Mouse (Mus musculus) MEL (cell line): ENCODE measurements around the gene Tmem139. TPM values are rescaled to one million over a fixed set of nuclear protein-coding genes. Genes with fewer than 3 reads are reported as not detected.

ENCODE experiments used
- DNase-seq: peaks from one replicate; pipeline ENCODE4 v3.0.0; 2011; ENCODE audit warnings: low read depth, low spot score
- H3K27ac ChIP-seq: 2 replicates; pipeline ENCODE4 v1.5.1; 2012; ENCODE audit warnings: low read depth, mild to moderate bottlenecking, control low read depth, low read length, moderate library complexity; ENCODE audit not compliant: control insufficient read depth
- H3K27me3 ChIP-seq, 2 experiments: fragments of 150-350 bp in 1 of 2; sonication (generic) in 1 of 2; 2 replicates each; pipeline ENCODE4 v1.6.1; 2012; ENCODE audit warnings: low read length in 2 of 2, mild to moderate bottlenecking in 2 of 2, improper control_type of control experiment in 1 of 2, moderate library complexity in 1 of 2; ENCODE audit not compliant: insufficient read depth in 2 of 2, control insufficient read depth in 1 of 2
- H3K36me3 ChIP-seq, 2 experiments: 2 replicates each; pipeline ENCODE4 v1.6.1; 2012 to 2014; ENCODE audit warnings: low read length in 2 of 2, improper control_type of control experiment in 1 of 2, inconsistent platforms in 1 of 2, mild to moderate bottlenecking in 1 of 2; ENCODE audit not compliant: insufficient read depth in 2 of 2, control insufficient read depth in 1 of 2
- H3K4me1 ChIP-seq, 2 experiments: fragments of 150-350 bp in 1 of 2; sonication (generic) in 1 of 2; 2 replicates each; pipeline ENCODE4 v1.6.1; 2012; ENCODE audit warnings: low read length in 2 of 2, improper control_type of control experiment in 1 of 2, mild to moderate bottlenecking in 1 of 2; ENCODE audit not compliant: insufficient read depth in 2 of 2, control insufficient read depth in 1 of 2
- H3K4me3 ChIP-seq, 2 experiments: fragments of 150-350 bp in 1 of 2; sonication (generic) in 1 of 2; 2 replicates each; pipeline ENCODE4 v1.5.1; 2012; ENCODE audit warnings: low read depth in 2 of 2, low read length in 2 of 2, mild to moderate bottlenecking in 2 of 2, moderate library complexity in 2 of 2, control low read depth in 1 of 2, improper control_type of control experiment in 1 of 2; ENCODE audit not compliant: control insufficient read depth in 1 of 2, insufficient read depth in 1 of 2
- H3K79me2 ChIP-seq: 2 replicates; pipeline ENCODE4 v1.6.1; 2012; ENCODE audit warnings: mild to moderate bottlenecking, low read length, moderate library complexity; ENCODE audit not compliant: control insufficient read depth, poor library complexity, insufficient read depth
- H3K9ac ChIP-seq: 2 replicates; pipeline ENCODE4 v1.6.1; 2012; ENCODE audit warnings: low read depth, mild to moderate bottlenecking, control low read depth, low read length, moderate library complexity; ENCODE audit not compliant: control insufficient read depth, poor library complexity, severe bottlenecking
- H3K9me3 ChIP-seq: fragments of 150-350 bp; sonication (generic); replicated peaks from 2 replicates; pipeline ENCODE4 v1.6.1; 2012; ENCODE audit warnings: mild to moderate bottlenecking, low read length, improper control_type of control experiment, moderate library complexity; ENCODE audit not compliant: insufficient read depth
- BHLHE40 ChIP-seq: IDR thresholded peaks from 2 replicates; pipeline ENCODE4 v1.6.1; 2012; ENCODE audit warnings: low read depth, mild to moderate bottlenecking, inconsistent platforms, low read length, improper control_type of control experiment, borderline replicate concordance
- CHD2 ChIP-seq: IDR thresholded peaks from 2 replicates; pipeline ENCODE4 v1.6.1; 2011; ENCODE audit warnings: low read length, improper control_type of control experiment
- CTCF ChIP-seq, 3 experiments: IDR thresholded peaks in 2 of 3; conservative IDR thresholded peaks in 1 of 3; 2 replicates each; pipeline ENCODE4 v1.5.1; 2011 to 2012; ENCODE audit warnings: low read length in 3 of 3, low read depth in 2 of 3, mild to moderate bottlenecking in 2 of 3, improper control_type of control experiment in 1 of 3, inconsistent platforms in 1 of 3, mixed read lengths in 1 of 3, moderate library complexity in 1 of 3; ENCODE audit not compliant: control insufficient read depth in 1 of 3, insufficient read depth in 1 of 3, poor library complexity in 1 of 3, severe bottlenecking in 1 of 3
- ELF1 ChIP-seq: IDR thresholded peaks from 2 replicates; pipeline ENCODE4 v1.6.1; 2014; ENCODE audit warnings: low read depth, mild to moderate bottlenecking, inconsistent platforms, low read length, improper control_type of control experiment, moderate library complexity
- EP300 ChIP-seq, 2 experiments: IDR thresholded peaks; 2 replicates each; pipeline ENCODE4 v1.6.1; 2011; ENCODE audit warnings: improper control_type of control experiment in 2 of 2, low read length in 2 of 2, low read depth in 1 of 2, mild to moderate bottlenecking in 1 of 2
- GABPA ChIP-seq: IDR thresholded peaks from 2 replicates; pipeline ENCODE4 v1.6.1; 2012; ENCODE audit warnings: low read depth, mild to moderate bottlenecking, inconsistent platforms, low read length, improper control_type of control experiment, moderate library complexity
- GATA1 ChIP-seq: IDR thresholded peaks from 2 replicates; pipeline ENCODE4 v1.6.1; 2011; ENCODE audit warnings: low read depth, low read length, improper control_type of control experiment
- HCFC1 ChIP-seq: IDR thresholded peaks from 2 replicates; pipeline ENCODE4 v1.6.1; 2012; ENCODE audit warnings: low read depth, mild to moderate bottlenecking, inconsistent platforms, low read length, improper control_type of control experiment, moderate library complexity
- KAT2A ChIP-seq: conservative IDR thresholded peaks from 2 replicates; pipeline ENCODE4 v1.6.1; 2012; ENCODE audit warnings: low read depth, low read length, improper control_type of control experiment, inconsistent platforms
- MAFK ChIP-seq: IDR thresholded peaks from 2 replicates; pipeline ENCODE4 v1.6.1; 2011; ENCODE audit warnings: low read depth, mild to moderate bottlenecking, low read length, improper control_type of control experiment, borderline replicate concordance
- MAX ChIP-seq: IDR thresholded peaks from 2 replicates; pipeline ENCODE4 v1.6.1; 2011; ENCODE audit warnings: low read length, improper control_type of control experiment
- MAZ ChIP-seq: IDR thresholded peaks from 2 replicates; pipeline ENCODE4 v1.6.1; 2012; ENCODE audit warnings: low read depth, mild to moderate bottlenecking, inconsistent platforms, low read length, improper control_type of control experiment
- MEF2A ChIP-seq: IDR thresholded peaks from 2 replicates; pipeline ENCODE4 v1.6.1; 2014; ENCODE audit warnings: low read depth, mild to moderate bottlenecking, inconsistent platforms, low read length, improper control_type of control experiment; ENCODE audit not compliant: poor library complexity, insufficient replicate concordance, severe bottlenecking; ENCODE audit errors: extremely low read depth
- MXI1 ChIP-seq: IDR thresholded peaks from 2 replicates; pipeline ENCODE4 v1.6.1; 2011; ENCODE audit warnings: mild to moderate bottlenecking, low read depth, low read length, improper control_type of control experiment
- MYB ChIP-seq: IDR thresholded peaks from 2 replicates; pipeline ENCODE4 v1.6.1; 2011; ENCODE audit warnings: mild to moderate bottlenecking, low read depth, low read length, improper control_type of control experiment
- NRF1 ChIP-seq: IDR thresholded peaks from 2 replicates; pipeline ENCODE4 v1.6.1; 2014; ENCODE audit warnings: low read depth, mild to moderate bottlenecking, inconsistent platforms, low read length, improper control_type of control experiment, moderate library complexity; ENCODE audit not compliant: poor library complexity, insufficient read depth, severe bottlenecking
- RCOR1 ChIP-seq: IDR thresholded peaks from 2 replicates; pipeline ENCODE4 v1.6.1; 2012; ENCODE audit warnings: low read depth, mild to moderate bottlenecking, inconsistent platforms, low read length, improper control_type of control experiment
- SIN3A ChIP-seq: IDR thresholded peaks from 2 replicates; pipeline ENCODE4 v1.6.1; 2012; ENCODE audit warnings: low read length, improper control_type of control experiment, inconsistent platforms
- TCF12 ChIP-seq: IDR thresholded peaks from 2 replicates; pipeline ENCODE4 v1.6.1; 2014; ENCODE audit warnings: low read depth, mild to moderate bottlenecking, inconsistent platforms, low read length, improper control_type of control experiment, moderate library complexity
- USF1 ChIP-seq: IDR thresholded peaks from 2 replicates; pipeline ENCODE4 v1.6.1; 2014; ENCODE audit warnings: low read depth, mild to moderate bottlenecking, inconsistent platforms, low read length, improper control_type of control experiment, moderate library complexity
- USF2 ChIP-seq, 2 experiments: IDR thresholded peaks; 2 replicates each; pipeline ENCODE4 v1.6.1; 2011 to 2012; ENCODE audit warnings: improper control_type of control experiment in 2 of 2, low read length in 2 of 2, borderline replicate concordance in 1 of 2, inconsistent platforms in 1 of 2, low read depth in 1 of 2, mild to moderate bottlenecking in 1 of 2; ENCODE audit not compliant: insufficient read depth in 1 of 2
- ZNF384 ChIP-seq: IDR thresholded peaks from 2 replicates; pipeline ENCODE4 v1.6.1; 2012; ENCODE audit warnings: low read depth, mild to moderate bottlenecking, inconsistent platforms, low read length, improper control_type of control experiment
- polyA plus RNA-seq, 2 experiments: library from polyadenylated mRNA; stranded (reverse) in 1 of 2; unstranded in 1 of 2; fragments of >175 nt in 1 of 2; fragments of >200 nt in 1 of 2; gene quantifications; 2 replicates each; pipeline versions ENCODE4 v1.2.1 to v1.2.4; 2012; ENCODE audit warnings: low replicate concordance in 2 of 2, low read depth in 1 of 2; ENCODE audit not compliant: insufficient read length in 2 of 2, insufficient read depth in 1 of 2, missing spikeins in 1 of 2
- total RNA-seq: library from RNA; depleted of rRNA; stranded (reverse); fragments of 300-350 nt; gene quantifications from 2 replicates; pipeline ENCODE4 v1.2.3, GENCODE M21; 2012

Gene Tmem139
- total and polyA plus RNA-seq, 3 experiments, result 0.08 TPM; not detected in 2

- TF ChIP-seq GATA1, result no peak
- no peak for TF ChIP-seq RCOR1
- H3K9ac ChIP-seq, result no peak overlapping the region
- DNase-seq, result no peak
- no peaks in the 10 kb centered on the region for H3K27me3 ChIP-seq
- no peak overlapping the region for H3K4me3 ChIP-seq
- no peaks in the 10 kb centered on the region for H3K9me3 ChIP-seq
- no peaks in the 10 kb centered on the region; a peak in 2 of 4 replicates for H3K4me1 ChIP-seq
- peaks cover 7 to 26% of the 10 kb centered on the region in 2 experiments for H3K36me3 ChIP-seq
- H3K79me2 ChIP-seq, result peaks cover 5% of the 10 kb centered on the region
- H3K27ac ChIP-seq, result no peak overlapping the region
Observed at GRCm38 (mm10) chr6:42270817-42271216, 9.0 kb downstream of the Tmem139 start.

- no peaks in the 10 kb centered on the region for H3K27me3 ChIP-seq
- H3K36me3 ChIP-seq, result peaks cover 0 to 33% of the 10 kb centered on the region in 2 experiments; a peak in 3 of 4 replicates
- H3K79me2 ChIP-seq, result no peaks in the 10 kb centered on the region
- H3K4me3 ChIP-seq, result no peak overlapping the region
- no peak overlapping the region for H3K9ac ChIP-seq
- no peak for DNase-seq
- no peak overlapping the region for H3K27ac ChIP-seq
- no peaks in the 10 kb centered on the region for H3K9me3 ChIP-seq
- no peaks in the 10 kb centered on the region for H3K4me1 ChIP-seq
- TF ChIP-seq MYB, result no peak
- no peak for TF ChIP-seq USF2 (IDR thresholded peaks at IDR 0.05; ENCODE audit: borderline replicate concordance in 1 of 2, insufficient read depth in 1 of 2, low read depth in 1 of 2, low read length in 2 of 2)
- no peak for TF ChIP-seq EP300 (IDR thresholded peaks at IDR 0.05; ENCODE audit: low read depth in 1 of 2, low read length in 2 of 2)
- no peak for TF ChIP-seq SIN3A
- no peak for TF ChIP-seq HCFC1
- TF ChIP-seq BHLHE40, result no peak
- TF ChIP-seq KAT2A, result no peak
- no peak for TF ChIP-seq MEF2A
- TF ChIP-seq MAZ, result no peak
- no peak for TF ChIP-seq ZNF384
- TF ChIP-seq CTCF (IDR thresholded peaks at IDR 0.05 in 2 of 3, conservative IDR thresholded peaks at IDR 0.05 in 1 of 3; ENCODE audit: control insufficient read depth in 1 of 3, insufficient read depth in 1 of 3, low read depth in 2 of 3, low read length in 3 of 3, poor library complexity in 1 of 3, severe bottlenecking in 1 of 3), result no peak
- TF ChIP-seq GABPA, result no peak
- no peak for TF ChIP-seq TCF12
- no peak for TF ChIP-seq MXI1
- no peak for TF ChIP-seq MAFK
- TF ChIP-seq MAX, result no peak
- TF ChIP-seq USF1, result no peak
- TF ChIP-seq CHD2, result no peak
- no peak for TF ChIP-seq ELF1
- TF ChIP-seq NRF1, result no peak
Observed at GRCm38 (mm10) chr6:42276151-42276550, 14.4 kb downstream of the Tmem139 start.
